Mouse (Mus musculus) cerebellum, adult 11 months (tissue): Measurements from ENCODE around the gene Vwde.
A peak's percentile ranks its signal among the peaks of the same experiment; 100 is the strongest.

Experiments
- DNase-seq: peaks from one replicate; pipeline ENCODE4 v3.0.0; 2022

Gene Vwde

GRCm38 (mm10) chr6:13224596-13225227, at the start of gene Vwde:
Vwde (minus strand) TSS chr6:13224965.
- peak; percentile 0 for DNase-seq

- no peak for DNase-seq
Measured at GRCm38 (mm10) chr6:13255341-13255740, 30.6 kb upstream of the Vwde start.

- DNase-seq: no peak
Measured at GRCm38 (mm10) chr6:13248317-13248969, 23.7 kb upstream of the Vwde start.

- no peak for DNase-seq
Measured at GRCm38 (mm10) chr6:13206157-13206556, 18.6 kb downstream of the Vwde start.

GRCm38 (mm10) chr6:13197486-13197885, 27.3 kb downstream of the Vwde start:
- DNase-seq: no peak

- no peak for DNase-seq
Measured at GRCm38 (mm10) chr6:13186836-13187235, 37.9 kb downstream of the Vwde start.

- no peak for DNase-seq
Measured at GRCm38 (mm10) chr6:13180061-13180460, 44.7 kb downstream of the Vwde start.

GRCm38 (mm10) chr6:13169459-13170150, 55.2 kb downstream of the Vwde start:
- DNase-seq: no peak

GRCm38 (mm10) chr6:13166240-13166937, 58.4 kb downstream of the Vwde start:
- no peak for DNase-seq

GRCm38 (mm10) chr6:13159437-13159836, 65.3 kb downstream of the Vwde start:
- no peak for DNase-seq

GRCm38 (mm10) chr6:13153888-13154697, 70.7 kb downstream of the Vwde start:
- no peak for DNase-seq

- DNase-seq: peak; percentile 7
Measured at GRCm38 (mm10) chr6:13152062-13152640, 72.6 kb downstream of the Vwde start.

GRCm38 (mm10) chr6:13137255-13137654, 87.5 kb downstream of the Vwde start:
- no peak for DNase-seq

- no peak for DNase-seq
Measured at GRCm38 (mm10) chr6:13108662-13109061, 116.1 kb downstream of the Vwde start.
